Mouse (Mus musculus) MEL (cell line): ENCODE measurements around the gene Maml2. TPM values are rescaled to one million over a fixed set of nuclear protein-coding genes. Genes with fewer than 3 reads are reported as not detected.

Source experiments
- DNase-seq: peaks from one replicate; pipeline ENCODE4 v3.0.0; 2011; ENCODE audit warnings: low read depth, low spot score
- H3K27ac ChIP-seq: 2 replicates; pipeline ENCODE4 v1.5.1; 2012; ENCODE audit warnings: low read depth, mild to moderate bottlenecking, control low read depth, low read length, moderate library complexity; ENCODE audit not compliant: control insufficient read depth
- H3K27me3 ChIP-seq, 2 experiments: fragments of 150-350 bp in 1 of 2; sonication (generic) in 1 of 2; 2 replicates each; pipeline ENCODE4 v1.6.1; 2012; ENCODE audit warnings: low read length in 2 of 2, mild to moderate bottlenecking in 2 of 2, improper control_type of control experiment in 1 of 2, moderate library complexity in 1 of 2; ENCODE audit not compliant: insufficient read depth in 2 of 2, control insufficient read depth in 1 of 2
- H3K36me3 ChIP-seq, 2 experiments: 2 replicates each; pipeline ENCODE4 v1.6.1; 2012 to 2014; ENCODE audit warnings: low read length in 2 of 2, improper control_type of control experiment in 1 of 2, inconsistent platforms in 1 of 2, mild to moderate bottlenecking in 1 of 2; ENCODE audit not compliant: insufficient read depth in 2 of 2, control insufficient read depth in 1 of 2
- H3K4me1 ChIP-seq, 2 experiments: fragments of 150-350 bp in 1 of 2; sonication (generic) in 1 of 2; 2 replicates each; pipeline ENCODE4 v1.6.1; 2012; ENCODE audit warnings: low read length in 2 of 2, improper control_type of control experiment in 1 of 2, mild to moderate bottlenecking in 1 of 2; ENCODE audit not compliant: insufficient read depth in 2 of 2, control insufficient read depth in 1 of 2
- H3K4me3 ChIP-seq, 2 experiments: fragments of 150-350 bp in 1 of 2; sonication (generic) in 1 of 2; 2 replicates each; pipeline ENCODE4 v1.5.1; 2012; ENCODE audit warnings: low read depth in 2 of 2, low read length in 2 of 2, mild to moderate bottlenecking in 2 of 2, moderate library complexity in 2 of 2, control low read depth in 1 of 2, improper control_type of control experiment in 1 of 2; ENCODE audit not compliant: control insufficient read depth in 1 of 2, insufficient read depth in 1 of 2
- H3K79me2 ChIP-seq: 2 replicates; pipeline ENCODE4 v1.6.1; 2012; ENCODE audit warnings: mild to moderate bottlenecking, low read length, moderate library complexity; ENCODE audit not compliant: control insufficient read depth, poor library complexity, insufficient read depth
- H3K9ac ChIP-seq: 2 replicates; pipeline ENCODE4 v1.6.1; 2012; ENCODE audit warnings: low read depth, mild to moderate bottlenecking, control low read depth, low read length, moderate library complexity; ENCODE audit not compliant: control insufficient read depth, poor library complexity, severe bottlenecking
- H3K9me3 ChIP-seq: fragments of 150-350 bp; sonication (generic); replicated peaks from 2 replicates; pipeline ENCODE4 v1.6.1; 2012; ENCODE audit warnings: mild to moderate bottlenecking, low read length, improper control_type of control experiment, moderate library complexity; ENCODE audit not compliant: insufficient read depth
- BHLHE40 ChIP-seq: IDR thresholded peaks from 2 replicates; pipeline ENCODE4 v1.6.1; 2012; ENCODE audit warnings: low read depth, mild to moderate bottlenecking, inconsistent platforms, low read length, improper control_type of control experiment, borderline replicate concordance
- CHD2 ChIP-seq: IDR thresholded peaks from 2 replicates; pipeline ENCODE4 v1.6.1; 2011; ENCODE audit warnings: low read length, improper control_type of control experiment
- E2F4 ChIP-seq: IDR thresholded peaks from 2 replicates; pipeline ENCODE4 v1.6.1; 2011; ENCODE audit warnings: low read depth, low read length, improper control_type of control experiment, borderline replicate concordance
- ETS1 ChIP-seq: IDR thresholded peaks from 2 replicates; pipeline ENCODE4 v1.6.1; 2012; ENCODE audit warnings: low read depth, mild to moderate bottlenecking, inconsistent platforms, low read length, improper control_type of control experiment, moderate library complexity
- GABPA ChIP-seq: IDR thresholded peaks from 2 replicates; pipeline ENCODE4 v1.6.1; 2012; ENCODE audit warnings: low read depth, mild to moderate bottlenecking, inconsistent platforms, low read length, improper control_type of control experiment, moderate library complexity
- JUND ChIP-seq: IDR thresholded peaks from 2 replicates; pipeline ENCODE4 v1.6.1; 2011; ENCODE audit warnings: low read depth, mild to moderate bottlenecking, improper control_type of control experiment, low read length
- KAT2A ChIP-seq: conservative IDR thresholded peaks from 2 replicates; pipeline ENCODE4 v1.6.1; 2012; ENCODE audit warnings: low read depth, low read length, improper control_type of control experiment, inconsistent platforms
- MAX ChIP-seq: IDR thresholded peaks from 2 replicates; pipeline ENCODE4 v1.6.1; 2011; ENCODE audit warnings: low read length, improper control_type of control experiment
- MXI1 ChIP-seq: IDR thresholded peaks from 2 replicates; pipeline ENCODE4 v1.6.1; 2011; ENCODE audit warnings: mild to moderate bottlenecking, low read depth, low read length, improper control_type of control experiment
- NELFE ChIP-seq: IDR thresholded peaks from 2 replicates; pipeline ENCODE4 v1.6.1; 2011; ENCODE audit warnings: low read depth, low read length, improper control_type of control experiment
- NRF1 ChIP-seq: IDR thresholded peaks from 2 replicates; pipeline ENCODE4 v1.6.1; 2014; ENCODE audit warnings: low read depth, mild to moderate bottlenecking, inconsistent platforms, low read length, improper control_type of control experiment, moderate library complexity; ENCODE audit not compliant: poor library complexity, insufficient read depth, severe bottlenecking
- POLR2A ChIP-seq, 2 experiments: IDR thresholded peaks; 2 replicates each; pipeline ENCODE4 v1.6.1; 2011 to 2012; ENCODE audit warnings: low read length in 2 of 2, mild to moderate bottlenecking in 2 of 2, control low read depth in 1 of 2, improper control_type of control experiment in 1 of 2, low read depth in 1 of 2, moderate library complexity in 1 of 2; ENCODE audit not compliant: control insufficient read depth in 1 of 2, insufficient read depth in 1 of 2, poor library complexity in 1 of 2
- POLR2AphosphoS5 ChIP-seq: IDR thresholded peaks from 2 replicates; pipeline ENCODE4 v1.6.1; 2012; ENCODE audit warnings: low read depth, borderline replicate concordance, mild to moderate bottlenecking, inconsistent platforms, low read length, moderate library complexity, mixed read lengths
- TBP ChIP-seq: IDR thresholded peaks from 2 replicates; pipeline ENCODE4 v1.8.0; 2011; ENCODE audit warnings: low read depth, low read length, improper control_type of control experiment
- TCF12 ChIP-seq: IDR thresholded peaks from 2 replicates; pipeline ENCODE4 v1.6.1; 2014; ENCODE audit warnings: low read depth, mild to moderate bottlenecking, inconsistent platforms, low read length, improper control_type of control experiment, moderate library complexity
- USF2 ChIP-seq, 2 experiments: IDR thresholded peaks; 2 replicates each; pipeline ENCODE4 v1.6.1; 2011 to 2012; ENCODE audit warnings: improper control_type of control experiment in 2 of 2, low read length in 2 of 2, borderline replicate concordance in 1 of 2, inconsistent platforms in 1 of 2, low read depth in 1 of 2, mild to moderate bottlenecking in 1 of 2; ENCODE audit not compliant: insufficient read depth in 1 of 2
- polyA plus RNA-seq, 2 experiments: library from polyadenylated mRNA; stranded (reverse) in 1 of 2; unstranded in 1 of 2; fragments of >175 nt in 1 of 2; fragments of >200 nt in 1 of 2; gene quantifications; 2 replicates each; pipeline versions ENCODE4 v1.2.1 to v1.2.4; 2012; ENCODE audit warnings: low replicate concordance in 2 of 2, low read depth in 1 of 2; ENCODE audit not compliant: insufficient read length in 2 of 2, insufficient read depth in 1 of 2, missing spikeins in 1 of 2
- total RNA-seq: library from RNA; depleted of rRNA; stranded (reverse); fragments of 300-350 nt; gene quantifications from 2 replicates; pipeline ENCODE4 v1.2.3, GENCODE M21; 2012

Maml2 gene
- total and polyA plus RNA-seq, 3 experiments: 0.08 to 0.47 TPM; not detected in 1

DNA sequence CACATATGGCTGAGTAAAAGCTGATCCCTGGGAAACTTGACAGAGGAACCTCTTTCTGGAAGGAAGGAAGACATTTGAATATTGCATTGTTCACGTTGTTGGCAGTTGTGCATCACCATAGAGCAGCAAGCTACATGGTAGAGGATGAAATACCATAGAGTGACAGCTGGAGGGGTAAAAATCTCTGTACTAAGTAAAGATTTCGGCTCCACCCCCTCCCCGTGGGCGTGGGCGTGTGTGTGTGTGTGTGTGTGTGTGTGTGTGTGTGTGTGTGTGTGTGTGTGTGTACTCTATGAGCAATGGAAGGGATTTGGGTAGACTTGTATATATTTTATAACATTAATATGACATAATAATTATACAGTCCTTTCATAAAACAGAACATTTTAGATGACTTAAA is 324.7 kb downstream of the Maml2 start:
- Histone ChIP-seq H3K4me1 (no peaks in the 10 kb centered on the region), H3K27me3 (peaks cover 0 to 1% of the 10 kb centered on the region in 2 experiments; a peak in 2 of 4 replicates), H3K27ac (no peak overlapping the region), H3K9ac (no peak overlapping the region), H3K36me3 (no peaks in the 10 kb centered on the region), H3K79me2 (no peaks in the 10 kb centered on the region), H3K4me3 (no peak overlapping the region), H3K9me3 (no peaks in the 10 kb centered on the region)
- no peak for DNase-seq
- TF ChIP-seq NELFE: no peak
- no peak for TF ChIP-seq GABPA
- no peak for TF ChIP-seq BHLHE40
- no peak for TF ChIP-seq TCF12
- no peak for TF ChIP-seq E2F4
- TF ChIP-seq NRF1: no peak
- TF ChIP-seq MXI1: no peak
- no peak for TF ChIP-seq POLR2AphosphoS5
- no peak for TF ChIP-seq USF2 (IDR thresholded peaks at IDR 0.05; ENCODE audit: borderline replicate concordance in 1 of 2, insufficient read depth in 1 of 2, low read depth in 1 of 2, low read length in 2 of 2)
- no peak for TF ChIP-seq KAT2A
- TF ChIP-seq MAX: no peak
- TF ChIP-seq CHD2: no peak

GRCm38 (mm10) chr9:13623892-13624422 is 326.2 kb downstream of the Maml2 start:
- peaks cover 0 to 1% of the 10 kb centered on the region in 2 experiments; a peak in 2 of 4 replicates for H3K27me3 ChIP-seq
- H3K4me3 ChIP-seq: no peak overlapping the region
- H3K27ac ChIP-seq: no peak overlapping the region
- no peaks in the 10 kb centered on the region for H3K4me1 ChIP-seq
- H3K79me2 ChIP-seq: no peaks in the 10 kb centered on the region
- no peak overlapping the region for H3K9ac ChIP-seq
- no peaks in the 10 kb centered on the region for H3K36me3 ChIP-seq
- no peak for DNase-seq
- TF ChIP-seq POLR2A (IDR thresholded peaks at IDR 0.05; ENCODE audit: control insufficient read depth in 1 of 2, insufficient read depth in 1 of 2, low read depth in 1 of 2, low read length in 2 of 2, poor library complexity in 1 of 2) (no peak), ETS1 (no peak), BHLHE40 (no peak), USF2 (IDR thresholded peaks at IDR 0.05; ENCODE audit: borderline replicate concordance in 1 of 2, insufficient read depth in 1 of 2, low read depth in 1 of 2, low read length in 2 of 2) (0 out of 4 replicates have a peak, but pooled peaks of 1 of the 2 experiments have one; percentile 14), JUND (no peak), TBP (no peak)
- H3K9me3 ChIP-seq: no peaks in the 10 kb centered on the region
